Mouse (Mus musculus): Measurements from ENCODE around the gene Atp2a2. TPM values are rescaled to one million over a fixed set of nuclear protein-coding genes. Genes with fewer than 3 reads are reported as not detected.

The Atp2a2 gene
- total RNA-seq, 2 experiments from 2014 or later, result 447 to 563 TPM

DNA sequence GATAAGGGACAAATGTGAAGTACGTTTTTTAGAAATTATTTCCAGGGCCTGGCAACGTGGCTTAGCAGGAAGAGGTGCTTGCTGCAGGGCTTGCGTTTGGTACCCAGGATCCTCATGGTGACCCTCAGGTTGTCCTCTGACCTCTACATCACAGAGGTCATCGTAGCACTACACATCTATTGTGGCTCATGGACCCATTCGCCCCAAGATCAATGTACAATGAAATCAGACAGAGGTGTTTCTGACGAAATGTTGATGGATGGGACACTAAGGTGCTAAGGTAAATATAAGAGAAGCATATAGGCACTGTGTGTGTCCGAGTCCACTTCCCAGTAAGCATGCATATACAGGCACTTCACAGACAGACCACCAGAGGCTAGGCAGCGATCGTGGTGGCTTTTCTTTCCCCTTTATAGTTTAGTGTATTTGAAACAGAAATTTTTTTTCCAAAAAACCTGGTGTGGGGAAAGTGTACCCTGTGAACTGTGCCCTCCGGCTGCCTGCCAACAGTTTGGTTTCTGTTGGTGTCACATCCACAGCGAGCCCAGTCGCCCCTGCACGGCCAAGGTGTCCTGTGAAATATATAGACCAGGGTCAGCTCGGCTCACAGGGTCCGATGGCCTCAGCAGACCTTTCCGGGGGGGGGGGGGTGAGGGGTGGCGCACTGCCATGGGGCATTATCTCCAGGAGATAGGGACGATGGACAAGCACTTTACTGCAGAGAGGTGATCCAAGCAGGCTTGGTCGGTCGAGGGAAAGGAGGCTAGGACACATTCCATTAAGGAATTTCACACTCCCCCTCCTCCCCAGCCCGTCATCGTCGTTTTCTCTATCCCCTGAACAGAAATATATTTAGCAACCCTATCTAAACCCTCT lies 18.5 kb upstream of the Atp2a2 start:
- DNase-seq (ENCODE audit: low spot score), result no peak

DNA sequence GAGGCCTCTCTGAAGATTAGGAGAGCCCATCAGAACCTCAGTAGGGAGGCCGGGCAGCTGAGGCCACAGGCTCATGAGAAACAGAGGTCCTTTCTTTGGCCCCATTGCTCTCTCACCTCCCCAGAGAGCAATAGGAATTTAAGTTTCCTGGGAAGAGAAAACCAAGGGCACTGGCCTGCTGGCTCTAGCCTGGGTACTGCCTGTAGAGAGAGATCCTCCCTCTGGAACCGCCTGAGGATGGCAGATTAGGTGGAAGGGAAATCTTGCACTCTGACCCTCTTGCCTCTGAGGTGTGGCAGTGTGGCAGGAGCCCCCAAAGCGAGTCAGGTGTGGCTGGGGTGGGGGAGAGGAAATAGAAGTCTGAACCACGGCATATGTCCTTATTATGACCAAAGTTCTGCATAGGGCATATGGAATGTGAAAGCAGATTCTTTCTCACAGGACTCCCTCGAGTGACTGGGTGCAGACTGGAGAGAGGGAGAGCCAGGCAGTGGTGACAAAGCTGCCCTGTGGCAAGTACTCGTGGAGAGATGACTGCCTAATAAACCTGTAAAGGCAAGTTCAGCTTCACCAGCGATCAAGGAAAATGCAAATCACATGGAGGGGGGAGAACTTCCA lies 17.1 kb upstream of the Atp2a2 start:
- no peak for DNase-seq (ENCODE audit: low spot score)

DNA sequence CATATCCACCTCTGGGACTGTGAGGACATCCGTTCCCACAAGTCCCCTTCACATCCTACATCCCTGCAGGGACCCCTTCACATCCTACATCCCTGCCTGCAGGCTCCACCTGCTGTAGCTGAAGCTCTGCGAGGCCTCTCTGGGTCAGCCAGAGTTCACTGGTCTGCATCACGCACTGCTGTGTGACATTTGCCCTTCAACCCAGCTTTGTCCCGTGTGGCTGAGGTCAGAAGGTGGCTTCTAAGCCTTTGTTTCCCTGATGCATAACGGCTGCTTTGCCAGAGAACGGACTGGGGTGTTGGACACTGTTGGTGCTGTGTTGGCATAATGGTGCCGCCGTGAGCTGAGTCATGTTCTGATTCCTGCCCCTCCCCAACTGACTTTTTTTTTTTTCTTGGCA lies 16.2 kb upstream of the Atp2a2 start:
- DNase-seq (ENCODE audit: low spot score), result no peak

DNA sequence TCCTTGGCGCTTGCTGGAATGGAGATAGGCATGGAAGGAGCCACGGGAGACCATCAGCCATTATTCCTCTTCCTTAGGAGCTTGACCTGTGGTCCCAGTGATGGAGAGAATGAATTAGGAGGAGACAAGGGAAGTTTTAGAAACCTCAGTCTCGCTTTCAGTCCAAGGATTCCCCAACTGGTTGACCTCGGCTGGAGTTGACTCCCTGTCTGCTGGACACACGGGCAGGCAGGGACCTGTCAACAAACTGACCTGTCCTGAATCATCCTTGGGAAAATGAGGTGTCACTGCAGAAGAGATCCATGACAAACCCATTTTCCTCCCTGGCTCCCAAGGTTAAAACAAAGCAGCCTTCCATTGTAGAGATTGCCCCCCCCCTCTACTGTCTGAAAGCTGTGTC lies 14.9 kb upstream of the Atp2a2 start:
- DNase-seq (ENCODE audit: low spot score), result no peak

DNA sequence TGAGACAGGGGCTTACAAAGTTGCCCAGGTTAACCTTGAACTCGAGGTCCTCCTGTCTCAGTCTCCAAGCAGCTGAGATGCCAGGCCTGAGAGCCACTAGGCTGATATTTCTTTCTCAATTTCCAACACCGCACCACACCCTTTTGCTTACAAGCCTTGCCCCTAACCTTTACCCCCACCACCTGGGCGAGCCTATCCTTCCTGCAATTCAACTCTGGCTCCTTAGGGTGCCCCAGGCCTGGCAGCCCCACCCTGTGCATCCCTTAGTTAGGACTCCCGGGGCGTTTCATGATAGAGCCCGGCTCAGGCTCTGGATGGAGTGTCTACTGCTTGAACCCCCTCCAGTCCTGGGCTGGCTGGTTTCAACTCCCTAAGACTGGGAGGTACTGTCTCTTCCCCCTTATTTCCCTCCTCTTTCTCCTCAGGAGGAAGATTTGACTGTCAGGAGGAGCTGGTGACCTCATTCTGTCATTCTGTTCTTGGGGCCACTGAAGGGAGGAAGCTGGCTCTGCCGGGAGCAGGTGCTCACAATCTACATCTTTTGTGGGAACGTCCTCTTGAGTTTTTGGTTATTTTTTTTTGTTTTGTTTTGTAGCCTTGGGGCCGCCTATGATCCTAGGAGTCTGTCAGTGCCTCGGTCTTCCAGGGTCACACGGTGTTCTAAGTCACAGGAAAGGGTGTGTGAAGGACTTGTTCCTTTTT lies 14.2 kb upstream of the Atp2a2 start:
- no peak for DNase-seq (ENCODE audit: low spot score)

DNA sequence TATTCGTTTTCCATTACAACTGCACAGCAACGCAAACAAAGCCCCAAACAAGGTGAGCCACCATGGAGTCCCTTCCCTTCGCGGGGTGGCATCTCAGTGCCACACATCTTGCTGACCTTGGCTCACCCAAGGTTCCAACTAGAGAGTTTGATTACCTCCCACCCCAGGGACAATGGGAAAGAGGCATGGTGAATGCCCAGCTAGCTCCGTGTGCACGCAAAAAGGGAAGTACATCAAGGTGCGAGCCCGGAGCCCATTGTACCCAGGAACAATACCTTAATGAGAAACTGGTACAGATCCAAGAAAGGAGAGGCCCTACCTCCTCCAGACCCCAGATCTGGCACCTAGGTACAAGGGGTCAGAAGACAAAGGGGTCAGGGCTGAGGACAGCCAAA lies 12.1 kb upstream of the Atp2a2 start:
- no peak for DNase-seq (ENCODE audit: low spot score)

DNA sequence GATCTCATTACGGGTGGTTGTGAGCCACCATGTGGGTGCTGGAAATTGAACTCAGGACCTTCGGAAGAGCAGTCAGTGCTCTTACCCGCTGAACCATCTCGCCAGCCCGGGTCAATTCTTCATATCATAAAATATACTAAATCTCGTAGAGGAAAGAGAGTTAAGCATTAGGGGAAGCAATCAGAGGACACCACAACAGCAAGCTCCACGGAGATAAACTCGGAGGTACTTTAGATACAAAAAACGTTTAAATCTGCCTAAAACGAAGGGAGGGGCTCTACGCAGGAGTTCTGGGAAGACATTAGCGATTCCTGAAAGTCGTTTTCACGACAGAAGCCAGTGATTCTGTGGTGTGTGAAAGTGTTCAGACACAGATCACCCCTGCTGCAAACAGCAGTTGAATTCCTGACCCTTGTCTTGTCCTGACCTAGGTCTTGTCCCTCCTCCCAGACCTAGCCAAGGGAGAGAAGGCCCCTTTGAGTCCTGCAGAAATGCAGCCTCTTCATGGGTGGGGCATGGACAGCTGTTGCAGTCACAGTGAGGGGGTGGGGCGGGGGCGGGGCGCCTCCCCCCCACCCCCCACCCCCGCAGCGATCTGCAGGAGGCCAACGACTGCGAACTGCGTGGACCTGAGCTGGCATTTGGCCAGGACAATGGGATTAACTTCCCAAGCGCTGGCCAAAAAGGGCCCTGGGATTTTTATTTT lies 11.5 kb upstream of the Atp2a2 start:
- no peak for DNase-seq (ENCODE audit: low spot score)

DNA sequence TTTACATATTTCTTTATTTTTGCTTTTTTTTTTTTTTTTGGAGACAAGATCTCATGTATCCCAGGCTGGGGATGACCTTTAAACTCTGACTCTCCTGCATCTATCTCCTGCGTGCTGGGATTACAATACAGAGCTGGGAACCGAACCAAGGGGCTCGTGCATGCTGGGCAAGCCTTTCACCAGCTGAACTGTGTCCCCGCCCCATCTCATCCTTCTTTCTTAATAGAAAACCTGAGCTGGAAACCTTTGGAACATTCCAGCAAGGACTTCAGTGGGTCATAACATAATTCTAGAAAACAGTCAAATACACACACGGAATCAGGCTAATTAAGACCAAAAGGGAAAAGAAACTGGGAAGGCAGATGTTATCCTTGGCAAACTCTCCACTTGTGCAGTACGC lies 10.0 kb upstream of the Atp2a2 start:
- DNase-seq (ENCODE audit: low spot score), result no peak

DNA sequence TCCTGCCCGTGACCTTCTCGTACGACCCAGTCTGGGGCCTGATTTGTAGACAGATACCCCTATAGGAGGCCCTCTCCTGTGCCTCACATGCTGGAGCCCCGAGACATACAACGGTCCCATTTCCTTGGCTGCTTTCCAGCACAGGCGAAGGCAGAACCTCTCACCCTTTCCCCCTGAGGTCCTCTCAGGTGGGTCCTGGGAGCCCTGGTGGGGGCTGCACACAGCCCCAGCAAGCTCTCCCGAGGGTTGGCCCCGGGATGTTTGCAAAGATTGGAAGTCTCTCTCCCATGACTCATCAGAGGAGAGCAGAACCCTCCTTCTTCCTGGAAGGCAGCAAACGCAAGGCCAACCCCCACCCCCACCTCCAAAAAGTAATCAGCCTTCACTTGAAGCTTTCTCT lies 9.4 kb upstream of the Atp2a2 start:
- no peak for DNase-seq (ENCODE audit: low spot score)

DNA sequence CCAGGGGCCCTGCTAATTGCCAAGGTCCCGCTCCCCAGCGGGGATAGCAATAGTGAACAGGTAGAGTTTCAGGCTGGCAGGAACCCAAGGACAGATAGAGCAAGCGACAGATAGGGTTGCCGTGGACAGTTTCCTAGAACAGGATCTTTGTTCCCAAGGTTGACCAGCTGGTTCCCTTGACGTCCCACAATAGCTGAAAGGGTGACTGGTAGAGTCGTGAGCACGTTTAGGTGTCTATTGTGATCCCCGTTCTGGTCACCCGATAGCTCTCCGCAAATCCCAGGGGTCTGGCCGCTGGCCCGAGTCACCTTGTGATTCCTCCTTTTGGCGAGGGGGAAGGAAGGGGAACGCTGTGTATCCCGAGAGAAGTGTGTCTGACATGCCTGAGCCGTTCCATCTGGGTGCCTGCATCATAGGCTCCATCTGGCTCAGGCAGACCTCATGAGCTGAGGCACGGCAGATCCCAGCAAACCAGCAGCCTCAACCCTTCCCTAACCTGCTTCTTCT lies 8.7 kb upstream of the Atp2a2 start:
- no peak for DNase-seq (ENCODE audit: low spot score)

DNA sequence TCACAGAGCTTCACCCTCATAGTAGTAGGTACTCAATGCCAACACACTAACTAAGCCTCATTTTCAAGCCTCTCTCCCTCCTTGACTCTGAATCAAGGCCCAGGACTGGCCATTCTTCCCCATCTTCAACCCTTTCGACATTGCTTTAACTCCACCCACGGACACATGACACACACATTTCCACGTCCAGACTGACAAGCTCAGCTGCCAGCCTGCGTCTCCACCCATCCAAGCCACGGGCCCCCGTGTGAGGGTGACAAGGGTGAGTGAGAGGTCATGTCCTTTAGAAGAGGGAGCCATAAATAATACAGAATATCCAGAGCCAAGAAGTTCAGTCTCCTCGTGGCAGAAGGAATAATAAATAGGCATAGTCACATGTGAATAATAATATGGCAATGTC lies 7.6 kb upstream of the Atp2a2 start:
- DNase-seq (ENCODE audit: low spot score), result no peak

DNA sequence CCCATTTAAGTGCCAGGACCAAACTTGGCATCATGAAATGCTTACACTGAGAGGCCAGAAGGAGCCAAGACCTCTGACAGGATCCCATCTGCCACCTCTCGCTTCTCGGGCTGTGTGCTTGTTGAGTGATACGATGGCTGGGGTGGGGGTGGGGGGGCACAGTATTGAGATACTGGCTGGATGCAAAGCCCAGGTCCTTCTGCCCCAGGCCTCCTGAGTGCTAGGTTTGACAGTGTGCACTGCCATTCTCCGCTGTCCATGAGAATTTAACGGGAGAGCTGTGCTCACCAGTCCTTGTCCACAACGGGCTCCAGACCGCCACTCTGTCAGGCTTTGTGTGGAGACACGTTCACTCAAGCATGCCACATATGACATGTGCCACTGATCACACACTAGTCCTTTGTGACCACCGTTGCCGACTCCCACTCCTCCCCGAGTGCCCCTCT lies 6.9 kb upstream of the Atp2a2 start:
- no peak for DNase-seq (ENCODE audit: low spot score)

DNA sequence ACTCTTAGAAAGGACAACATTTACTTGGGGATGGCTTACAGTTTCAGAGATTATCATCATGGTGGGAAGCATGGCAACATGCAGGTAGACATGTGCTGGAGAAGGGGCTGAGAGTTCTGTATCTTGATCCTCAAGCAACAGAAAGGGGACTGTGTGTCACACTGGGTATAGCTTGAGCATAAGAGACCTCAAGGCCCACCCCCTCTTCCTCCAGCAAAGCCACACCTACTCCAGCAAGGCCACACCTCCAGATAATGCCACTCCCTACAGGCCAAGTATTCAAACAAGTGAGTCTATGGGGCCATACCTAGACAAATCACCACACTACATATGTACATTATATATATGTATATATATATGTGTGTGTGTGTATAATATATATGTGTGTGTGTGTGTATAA lies 5.4 kb upstream of the Atp2a2 start:
- no peak for DNase-seq (ENCODE audit: low spot score)

DNA sequence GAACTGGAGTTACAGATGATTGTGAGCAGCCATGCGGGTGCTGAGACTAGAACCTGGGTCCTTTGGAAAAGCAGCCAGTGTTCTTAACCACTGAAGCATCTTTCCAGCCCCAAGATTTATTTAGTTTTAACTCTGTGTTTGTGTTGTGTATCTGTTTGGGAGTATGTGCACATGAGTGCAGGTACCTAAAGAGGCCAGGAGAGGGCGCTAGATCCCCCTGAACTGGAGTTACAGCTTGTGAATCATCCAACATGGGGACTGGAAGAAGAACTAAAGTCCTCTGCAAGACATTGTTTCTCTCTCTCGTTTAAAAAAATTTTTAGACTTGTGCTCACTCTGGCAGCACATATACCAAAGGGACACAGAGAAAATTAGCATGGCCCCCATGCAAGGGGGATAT lies 4.4 kb upstream of the Atp2a2 start:
- DNase-seq (ENCODE audit: low spot score), result no peak

DNA sequence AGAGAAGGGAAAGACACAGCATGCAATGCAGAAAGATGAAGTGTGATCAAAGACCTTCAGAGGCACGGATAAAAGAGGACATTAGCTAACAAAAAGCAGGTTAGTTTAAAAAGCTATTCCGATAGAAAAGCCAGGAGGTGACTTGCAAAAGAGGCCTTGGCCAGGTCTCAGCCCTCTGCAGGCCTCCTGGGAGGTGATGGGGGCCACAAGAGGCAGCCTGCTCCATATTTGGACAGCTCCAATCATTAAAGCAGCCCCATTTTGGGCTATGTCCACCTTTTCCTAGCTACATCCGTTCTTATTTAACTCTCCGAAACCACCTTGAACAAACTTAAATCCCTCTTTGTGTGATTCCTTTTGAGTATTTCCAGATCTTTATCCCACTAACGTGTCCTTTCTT lies 3.5 kb upstream of the Atp2a2 start:
- no peak for DNase-seq (ENCODE audit: low spot score)

DNA sequence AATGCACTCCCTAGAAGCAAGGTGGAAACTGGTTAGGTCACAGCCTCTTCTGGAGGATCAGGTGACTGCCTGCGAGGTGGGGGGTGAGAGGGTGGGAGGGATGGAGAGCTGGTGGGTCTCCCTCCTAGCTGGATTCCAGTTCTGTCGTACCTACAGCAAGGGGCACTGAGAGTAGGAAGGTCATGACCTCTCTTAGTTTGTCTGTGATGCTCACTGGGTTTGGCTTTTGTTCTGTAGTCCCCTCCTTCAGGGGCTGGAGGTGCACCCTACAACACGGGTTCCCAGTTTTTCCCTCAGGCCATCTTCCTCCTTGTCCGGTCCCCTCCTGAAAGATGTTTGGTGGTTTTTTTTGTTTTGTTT lies 1.7 kb upstream of the Atp2a2 start:
- no peak for DNase-seq (ENCODE audit: low spot score)

DNA sequence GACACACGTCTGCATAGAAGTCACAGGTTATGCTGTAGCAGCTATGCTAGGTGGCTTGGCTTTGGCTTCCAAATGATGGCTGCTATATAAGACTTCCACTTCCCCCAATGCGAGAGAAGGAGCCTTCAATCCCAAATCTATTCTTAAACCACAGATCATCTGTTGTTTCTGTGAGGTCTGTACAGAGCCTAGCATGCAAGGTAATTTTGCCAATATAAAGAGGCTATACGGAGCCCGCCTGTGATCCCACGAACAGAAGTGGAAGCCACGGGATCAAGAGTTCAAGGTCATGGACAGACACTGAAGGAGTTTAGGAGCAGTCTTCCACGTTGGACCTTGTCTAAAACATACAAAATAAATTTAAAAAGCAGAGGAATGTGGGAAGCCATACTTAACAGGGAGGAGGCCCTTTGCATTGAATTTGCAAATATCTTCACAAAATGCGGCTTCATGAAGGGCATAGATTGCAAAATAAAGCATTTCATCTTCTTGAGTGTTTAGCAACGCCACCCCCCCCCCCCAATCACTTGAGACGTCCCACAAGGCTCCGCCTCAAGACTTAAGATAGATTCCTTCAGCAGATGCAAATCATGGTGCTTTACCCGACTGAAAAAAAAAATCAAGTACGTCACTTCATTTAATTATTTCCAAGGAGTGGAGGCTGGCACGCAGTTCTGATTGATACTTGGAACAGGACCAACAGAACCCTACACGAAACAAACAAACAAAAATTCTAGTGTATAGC lies 1.2 kb upstream of the Atp2a2 start:
- DNase-seq (ENCODE audit: low spot score), result no peak

DNA sequence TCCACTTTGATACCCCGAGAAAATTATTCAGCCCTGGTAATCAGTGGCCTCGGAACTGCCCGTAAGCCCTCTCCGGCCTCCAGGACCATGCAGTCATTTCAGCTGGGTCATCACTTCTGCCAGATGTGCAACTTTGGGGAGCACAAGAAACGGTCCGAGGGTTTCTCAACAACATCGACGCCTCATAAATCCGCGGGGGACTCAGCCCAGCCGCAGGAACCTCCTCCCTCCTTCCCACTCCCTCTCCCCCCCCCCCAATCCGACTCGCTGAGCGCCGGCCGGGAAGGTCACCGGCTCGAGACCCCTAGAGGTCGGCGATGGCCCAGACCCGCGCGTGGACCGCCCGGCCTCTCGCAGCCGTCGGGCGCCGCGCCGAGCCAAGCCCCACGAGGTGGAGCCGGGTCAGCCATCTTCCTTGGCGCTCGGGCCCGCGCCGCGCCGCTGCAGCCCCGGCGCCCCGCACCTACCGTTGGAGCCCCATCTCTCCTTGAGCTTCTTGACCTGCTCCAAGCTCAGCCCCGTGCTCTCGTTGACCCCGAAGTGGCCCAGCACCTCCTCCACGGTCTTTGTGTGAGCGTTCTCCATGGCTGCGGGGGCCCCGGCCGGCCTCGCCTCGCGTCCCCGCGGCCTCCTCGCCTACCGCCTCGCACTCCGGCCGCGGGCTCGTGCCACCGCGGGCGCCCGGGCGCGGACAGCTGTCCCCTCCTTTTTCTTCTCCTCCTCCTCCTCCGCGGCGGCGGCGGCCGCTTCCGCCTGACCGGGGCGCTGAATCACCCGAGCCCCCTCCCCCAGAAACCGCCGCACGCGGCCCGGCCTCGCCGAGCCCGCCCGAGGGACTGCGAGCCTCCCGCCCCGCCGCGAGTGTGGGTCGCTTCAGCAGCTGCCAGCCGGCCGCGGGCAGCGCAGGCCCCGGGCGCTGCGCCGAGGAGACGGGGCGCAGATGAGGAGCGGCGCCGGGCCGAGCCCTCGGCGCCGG lies 636 bp downstream of the Atp2a2 start:
- DNase-seq (ENCODE audit: low spot score), result no peak

DNA sequence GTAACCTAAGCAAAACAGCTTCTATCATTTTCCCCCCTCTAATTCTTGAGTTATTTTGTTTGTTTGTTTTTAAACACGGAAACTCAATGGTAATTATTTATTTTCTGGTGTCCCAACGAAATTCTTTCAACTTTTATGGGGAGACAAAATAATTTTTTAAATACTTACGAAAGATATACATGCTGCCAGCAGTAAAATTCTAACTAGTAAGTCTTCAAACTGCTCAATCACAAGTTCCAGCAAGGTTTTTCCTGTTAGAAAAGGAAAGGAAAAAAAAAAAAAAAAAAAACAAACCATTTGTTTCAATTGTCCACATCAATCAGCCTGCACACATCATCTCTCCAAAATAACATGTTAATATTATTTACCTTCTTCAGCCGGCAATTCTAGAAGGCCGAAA lies 1.5 kb downstream of the Atp2a2 start:
- no peak for DNase-seq (ENCODE audit: low spot score)

DNA sequence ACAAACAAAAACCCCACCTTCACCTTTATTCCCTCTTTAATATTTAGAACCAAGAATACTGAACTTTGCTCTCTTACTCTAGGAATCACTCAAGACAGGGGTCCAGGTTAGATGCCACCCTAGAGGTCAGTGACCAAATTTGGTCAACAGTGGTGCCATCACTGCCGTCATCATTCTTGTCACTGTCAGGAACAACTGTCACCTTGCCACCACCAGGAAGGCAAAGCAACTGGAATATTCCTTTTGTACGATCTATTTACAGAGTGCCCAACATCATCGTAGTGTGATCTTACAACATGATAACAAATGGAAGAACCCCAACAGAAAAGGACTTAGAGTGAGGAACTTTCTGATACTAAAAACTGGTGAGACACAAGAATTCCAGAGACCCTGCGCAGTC lies 1.9 kb downstream of the Atp2a2 start:
- no peak for DNase-seq (ENCODE audit: low spot score)
